In the genomic region with DNA sequence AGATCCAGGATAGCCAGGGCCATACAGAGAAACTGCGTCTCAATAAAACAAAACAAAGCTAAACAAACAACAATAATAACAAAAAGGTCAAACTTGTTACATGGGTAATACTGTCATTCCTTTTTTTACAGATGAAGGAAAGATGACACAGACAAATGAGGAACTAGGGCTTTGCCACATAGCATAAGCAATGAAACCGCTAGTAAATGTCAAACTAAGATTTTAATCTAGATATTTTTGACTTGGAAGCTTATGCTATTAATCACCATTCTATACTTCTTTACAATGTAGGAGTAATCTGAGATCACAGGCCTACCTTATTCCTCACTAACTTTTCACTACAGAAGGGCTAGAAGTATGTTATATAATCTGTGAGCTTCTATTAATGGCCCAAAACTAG, we compare ENCODE assay signal across 20 mouse cellular contexts.
DNase-seq lines count a peak whose midpoint lies in the region; ATAC-seq and TF ChIP-seq lines count a peak whose summit lies in the region.
"Had no signal": no experiment of that assay in that cellular context is flagged by ENCODE, and none has a peak within 500 bp of the region (broad histone marks: within the 10 kb centered on the region; RNA-seq: fewer than 3 reads in every experiment).

No protein-coding gene starts in this region.

- no peaks in the 10 kb centered on the region for H3K9me3 ChIP-seq in MEL (replicated peaks; ENCODE audit: insufficient read depth, low read length)
- H3K9me3 ChIP-seq: embryonic facial prominence, embryonic 10.5 days; embryonic facial prominence, embryonic 12.5 days; forebrain, embryonic 13.5 days; forebrain, embryonic 15.5 days had no signal

- no peaks in the 10 kb centered on the region for H3K79me2 ChIP-seq in MEL (ENCODE audit: control insufficient read depth, insufficient read depth, low read length, poor library complexity)

- H3K4me3 ChIP-seq in MEL (ENCODE audit: control insufficient read depth in 1 of 2, insufficient read depth in 1 of 2, low read depth in 2 of 2, low read length in 2 of 2) = no peak overlapping the region
- H3K4me3 ChIP-seq: embryonic facial prominence, embryonic 10.5 days; embryonic facial prominence, embryonic 12.5 days; forebrain, embryonic 13.5 days; forebrain, embryonic 15.5 days had no signal

- no peaks in the 10 kb centered on the region for H3K27me3 ChIP-seq in MEL (ENCODE audit: control insufficient read depth in 1 of 2, insufficient read depth in 2 of 2, low read length in 2 of 2)
- H3K27me3 ChIP-seq: embryonic facial prominence, embryonic 12.5 days; forebrain, embryonic 13.5 days; forebrain, embryonic 15.5 days; Patski had no signal

- peak; percentile 44 to 87; a peak in 3 of 4 replicates for TF ChIP-seq EP300 in MEL (IDR thresholded peaks at IDR 0.05; ENCODE audit: low read depth in 1 of 2, low read length in 2 of 2)

- ATAC-seq in frontal cortex, adult (ENCODE audit: low TSS enrichment) = peak; percentile 52; the same call in 1 of the 2 replicates
- ATAC-seq: activated CD4-positive, CD25-positive, alpha-beta regulatory T cell, adult 4 months; forebrain, embryonic 13.5 days; forebrain, embryonic 15.5 days; forebrain, postnatal 0 days; Patski had no signal

- no peak overlapping the region for H3K9ac ChIP-seq in MEL (ENCODE audit: control insufficient read depth, low read depth, low read length, poor library complexity, severe bottlenecking)
- H3K9ac ChIP-seq: embryonic facial prominence, embryonic 12.5 days; forebrain, embryonic 13.5 days; forebrain, embryonic 15.5 days; forebrain, postnatal 0 days had no signal

- TF ChIP-seq RAD21 in MEL (IDR thresholded peaks at IDR 0.05; ENCODE audit: low read depth, low read length) = no peak

- H3K36me3 ChIP-seq in MEL (ENCODE audit: control insufficient read depth in 1 of 2, insufficient read depth in 2 of 2, low read length in 2 of 2) = peaks cover 0 to 41% of the 10 kb centered on the region in 2 experiments; a peak in 2 of 4 replicates
- H3K36me3 ChIP-seq: embryonic facial prominence, embryonic 10.5 days; embryonic facial prominence, embryonic 12.5 days; forebrain, embryonic 15.5 days had no signal

- no peak for TF ChIP-seq POLR2A in MEL (IDR thresholded peaks at IDR 0.05; ENCODE audit: control insufficient read depth in 1 of 2, insufficient read depth in 1 of 2, low read depth in 1 of 2, low read length in 2 of 2, poor library complexity in 1 of 2)

- peaks cover 13 to 25% of the 10 kb centered on the region in 2 experiments for H3K4me1 ChIP-seq in MEL (ENCODE audit: control insufficient read depth in 1 of 2, insufficient read depth in 2 of 2, low read length in 2 of 2)

- DNase-seq in frontal cortex, postnatal 25 days (ENCODE audit: low spot score in 2 of 2) = no peak
- peak; percentile 61 for DNase-seq in MEL (ENCODE audit: low read depth, low spot score)
- DNase-seq in layer of hippocampus, postnatal 10 days (ENCODE audit: low spot score in 2 of 2) = no peak
- no peak for DNase-seq in cerebellum, postnatal 25 days
- DNase-seq: adrenal gland, adult 2 months; adrenal gland, postnatal 10 days; adrenal gland, postnatal 25 days; cerebellum, adult 11 months; cerebellum, adult 18-20 months; cerebellum, adult 8-10 months; cerebellum, adult 9-11 months; cerebellum, postnatal 14 days; forebrain, postnatal 0 days had no signal

- peak overlapping the region; percentile 39 for H3K27ac ChIP-seq in MEL (ENCODE audit: control insufficient read depth, low read depth, low read length)
- H3K27ac ChIP-seq: embryonic facial prominence, embryonic 10.5 days; embryonic facial prominence, embryonic 12.5 days; forebrain, embryonic 13.5 days; forebrain, embryonic 15.5 days had no signal

- no peak for TF ChIP-seq CTCF in MEL (IDR thresholded peaks at IDR 0.05 in 2 of 3, conservative IDR thresholded peaks at IDR 0.05 in 1 of 3; ENCODE audit: control insufficient read depth in 1 of 3, insufficient read depth in 1 of 3, low read depth in 2 of 3, low read length in 3 of 3, poor library complexity in 1 of 3, severe bottlenecking in 1 of 3)

TF ChIP-seq in MEL, 35 proteins besides CTCF, POLR2A, EP300 and RAD21:
- TF ChIP-seq RCOR1 (IDR thresholded peaks at IDR 0.05; ENCODE audit: low read depth, low read length) (peak; percentile 59), GATA1 (IDR thresholded peaks at IDR 0.05; ENCODE audit: low read depth, low read length) (no peak), MXI1 (IDR thresholded peaks at IDR 0.05; ENCODE audit: low read depth, low read length) (peak; percentile 42; the same call in 1 of the 2 replicates), SIN3A (IDR thresholded peaks at IDR 0.05; ENCODE audit: low read length) (peak; percentile 62; the same call in 1 of the 2 replicates), ZNF384 (IDR thresholded peaks at IDR 0.05; ENCODE audit: low read depth, low read length) (0 out of 2 replicates have a peak, but pooled peaks have one; percentile 39), ETS1 (IDR thresholded peaks at IDR 0.05; ENCODE audit: low read depth, low read length) (peak; percentile 62), ELF1 (IDR thresholded peaks at IDR 0.05; ENCODE audit: low read depth, low read length) (no peak), UBTF (IDR thresholded peaks at IDR 0.05; ENCODE audit: borderline replicate concordance, insufficient read depth, low read depth, low read length) (no peak)
